Mouse (Mus musculus): ENCODE results near the gene Cdh20. TPM values are rescaled to one million over a fixed set of nuclear protein-coding genes. Genes with fewer than 3 reads are reported as not detected.

Gene Cdh20
- polyA plus RNA-seq, 1 experiment from 2014 or later = 0.65 TPM

DNA sequence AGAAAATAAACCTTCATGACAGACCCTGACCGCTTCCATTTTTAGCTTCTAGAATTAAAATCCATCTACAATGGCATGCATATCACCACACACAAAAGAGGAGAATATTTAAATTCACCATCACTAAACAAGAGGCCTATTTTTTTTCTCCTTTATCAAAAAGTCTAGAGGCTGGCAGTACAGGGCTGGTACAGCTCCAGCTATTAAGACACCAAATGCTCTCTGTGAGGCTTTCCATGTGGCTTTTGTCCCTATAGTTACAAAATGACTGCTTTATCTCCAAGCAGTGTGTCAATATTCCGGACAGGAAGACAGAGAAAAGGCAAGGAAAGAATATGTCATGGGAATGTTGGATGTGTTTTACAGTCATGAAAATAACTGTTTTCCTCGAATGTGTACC lies 27.8 kb downstream of the Cdh20 start:
- Histone ChIP-seq H3K4me2 (ENCODE audit: low read depth) (no peak overlapping the region), H3K27me3 (ENCODE audit: control insufficient read depth, insufficient read depth, low read length) (no peaks in the 10 kb centered on the region), H3K9me3 (ENCODE audit: control insufficient read depth, low read length) (no peaks in the 10 kb centered on the region), H3K9ac (ENCODE audit: low read length) (no peak overlapping the region), H3K4me3 (ENCODE audit: low read depth, low read length) (no peak overlapping the region), H3K4me1 (ENCODE audit: control insufficient read depth, insufficient read depth, low read length) (no peaks in the 10 kb centered on the region), H3K36me3 (ENCODE audit: control insufficient read depth, insufficient read depth, low read length) (no peaks in the 10 kb centered on the region), H3K27ac (ENCODE audit: low read depth, low read length) (no peak overlapping the region)
- DNase-seq (ENCODE audit: low spot score) (no peak), ATAC-seq (ENCODE audit: insufficient read depth, low FRiP score, low TSS enrichment) (no peak)
- 82% methylated on average over 3 of the region's 3 CpGs for WGBS

DNA sequence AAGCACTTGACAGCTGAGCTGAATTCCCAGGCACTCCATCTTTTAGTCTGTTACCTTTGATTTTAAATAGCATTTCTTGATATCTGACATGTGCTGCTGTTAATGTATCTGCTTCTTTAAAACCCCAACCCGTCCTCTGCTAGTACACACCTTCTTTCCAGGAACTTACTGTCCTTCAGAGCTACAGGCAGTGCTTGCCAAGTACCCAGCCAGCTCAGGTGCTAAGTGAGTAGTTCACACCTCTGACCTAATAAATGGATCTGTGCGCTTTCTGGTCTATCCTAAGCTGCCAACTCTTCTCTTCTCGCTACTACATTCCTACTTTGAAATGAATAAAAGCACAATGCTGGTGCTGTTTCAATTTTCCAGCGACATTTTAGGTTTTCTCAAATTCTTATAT lies 28.8 kb downstream of the Cdh20 start:
- DNase-seq (ENCODE audit: low spot score) (no peak), ATAC-seq (ENCODE audit: insufficient read depth, low FRiP score, low TSS enrichment) (no peak)
- H3K27me3 ChIP-seq (ENCODE audit: control insufficient read depth, insufficient read depth, low read length) = no peaks in the 10 kb centered on the region
- 69% methylated on average over 4 of the region's 4 CpGs for WGBS
- H3K36me3 ChIP-seq (ENCODE audit: control insufficient read depth, insufficient read depth, low read length) = no peaks in the 10 kb centered on the region
- H3K9me3 ChIP-seq (ENCODE audit: control insufficient read depth, low read length) = no peaks in the 10 kb centered on the region
- H3K4me3 ChIP-seq (ENCODE audit: low read depth, low read length) = no peak overlapping the region
- no peak overlapping the region for H3K4me2 ChIP-seq (ENCODE audit: low read depth)
- no peak overlapping the region for H3K27ac ChIP-seq (ENCODE audit: low read depth, low read length)
- H3K4me1 ChIP-seq (ENCODE audit: control insufficient read depth, insufficient read depth, low read length) = no peaks in the 10 kb centered on the region
- H3K9ac ChIP-seq (ENCODE audit: low read length) = no peak overlapping the region

DNA sequence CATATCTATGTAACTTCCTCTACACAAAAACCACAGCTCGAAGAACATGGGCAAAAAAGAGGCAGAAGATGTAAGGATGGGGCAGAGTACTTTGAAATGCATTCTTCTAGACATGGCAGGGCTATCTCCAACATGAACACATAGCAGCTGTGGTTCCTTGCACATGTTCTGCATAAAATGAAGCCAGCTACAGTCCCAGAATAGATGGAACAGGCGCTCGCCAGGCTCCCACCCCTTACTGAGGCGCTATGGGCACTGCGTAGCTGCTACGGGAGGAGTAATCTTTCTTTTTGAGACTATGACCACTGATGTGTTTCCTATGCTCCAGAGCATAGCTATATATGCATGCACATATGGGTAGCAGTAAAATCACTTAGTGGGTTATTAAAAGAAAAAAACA lies 36.4 kb downstream of the Cdh20 start:
- Histone ChIP-seq H3K4me1 (ENCODE audit: control insufficient read depth, insufficient read depth, low read length) (no peaks in the 10 kb centered on the region), H3K36me3 (ENCODE audit: control insufficient read depth, insufficient read depth, low read length) (no peaks in the 10 kb centered on the region), H3K27me3 (ENCODE audit: control insufficient read depth, insufficient read depth, low read length) (no peaks in the 10 kb centered on the region), H3K9ac (ENCODE audit: low read length) (no peak overlapping the region), H3K4me2 (ENCODE audit: low read depth) (no peak overlapping the region), H3K4me3 (ENCODE audit: low read depth, low read length) (no peak overlapping the region), H3K9me3 (ENCODE audit: control insufficient read depth, low read length) (no peaks in the 10 kb centered on the region), H3K27ac (ENCODE audit: low read depth, low read length) (no peak overlapping the region)
- no peak for ATAC-seq (ENCODE audit: insufficient read depth, low FRiP score, low TSS enrichment)
- WGBS = 95% methylated on average over 6 of the region's 6 CpGs
- DNase-seq (ENCODE audit: low spot score) = no peak

DNA sequence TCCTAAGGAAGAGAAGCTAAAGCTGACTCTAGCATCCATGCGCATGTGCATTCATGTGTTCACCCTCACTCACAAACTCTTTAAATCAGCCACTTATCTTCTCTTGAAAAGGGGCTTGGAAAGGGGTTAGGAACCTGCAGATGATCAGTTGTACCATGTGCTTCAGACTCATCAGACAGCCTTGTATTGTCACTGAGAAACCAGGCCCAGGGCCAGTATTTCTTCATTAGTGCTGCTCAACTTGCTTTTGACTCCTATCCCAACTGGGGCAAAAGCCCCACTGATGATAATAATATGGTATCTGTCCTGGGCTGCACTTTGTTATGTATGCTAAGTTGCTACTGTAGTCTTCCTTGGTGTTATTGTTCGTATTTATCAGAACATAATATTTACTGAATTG lies 38.9 kb downstream of the Cdh20 start:
- Histone ChIP-seq H3K9me3 (ENCODE audit: control insufficient read depth, low read length) (no peaks in the 10 kb centered on the region), H3K4me1 (ENCODE audit: control insufficient read depth, insufficient read depth, low read length) (no peaks in the 10 kb centered on the region), H3K4me3 (ENCODE audit: low read depth, low read length) (no peak overlapping the region), H3K4me2 (ENCODE audit: low read depth) (no peak overlapping the region), H3K27ac (ENCODE audit: low read depth, low read length) (no peak overlapping the region), H3K9ac (ENCODE audit: low read length) (no peak overlapping the region), H3K36me3 (ENCODE audit: control insufficient read depth, insufficient read depth, low read length) (no peaks in the 10 kb centered on the region), H3K27me3 (ENCODE audit: control insufficient read depth, insufficient read depth, low read length) (no peaks in the 10 kb centered on the region)
- DNase-seq (ENCODE audit: low spot score) (no peak), ATAC-seq (ENCODE audit: insufficient read depth, low FRiP score, low TSS enrichment) (no peak)
- WGBS = 91% methylated on average over 2 of the region's 2 CpGs

DNA sequence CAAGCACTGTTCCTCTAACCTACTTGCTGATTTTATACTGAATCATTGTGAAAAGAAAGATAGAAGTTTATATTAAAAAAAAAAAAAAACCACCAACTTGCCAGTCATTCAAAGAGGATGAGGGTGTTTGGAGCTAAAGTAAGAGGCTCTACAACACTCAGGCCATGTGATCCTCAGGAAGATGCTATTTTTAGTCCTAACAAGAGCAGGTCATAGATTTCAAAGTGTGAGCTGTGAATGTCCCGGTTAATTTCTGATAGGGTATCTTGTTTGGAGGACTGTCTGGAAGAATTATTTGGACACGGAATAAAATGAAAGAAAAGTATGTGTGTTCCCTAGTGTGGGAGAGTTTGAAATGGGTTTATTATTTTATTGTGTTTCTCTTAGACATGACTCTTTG lies 49.2 kb downstream of the Cdh20 start:
- WGBS = 90% methylated on average over 2 of the region's 2 CpGs
- Histone ChIP-seq H3K9me3 (ENCODE audit: control insufficient read depth, low read length) (no peaks in the 10 kb centered on the region), H3K9ac (ENCODE audit: low read length) (no peak overlapping the region), H3K4me1 (ENCODE audit: control insufficient read depth, insufficient read depth, low read length) (no peaks in the 10 kb centered on the region), H3K27ac (ENCODE audit: low read depth, low read length) (no peak overlapping the region), H3K4me2 (ENCODE audit: low read depth) (no peak overlapping the region), H3K27me3 (ENCODE audit: control insufficient read depth, insufficient read depth, low read length) (no peaks in the 10 kb centered on the region), H3K4me3 (ENCODE audit: low read depth, low read length) (no peak overlapping the region), H3K36me3 (ENCODE audit: control insufficient read depth, insufficient read depth, low read length) (no peaks in the 10 kb centered on the region)
- no peak for DNase-seq (ENCODE audit: low spot score)
- no peak for ATAC-seq (ENCODE audit: insufficient read depth, low FRiP score, low TSS enrichment)

DNA sequence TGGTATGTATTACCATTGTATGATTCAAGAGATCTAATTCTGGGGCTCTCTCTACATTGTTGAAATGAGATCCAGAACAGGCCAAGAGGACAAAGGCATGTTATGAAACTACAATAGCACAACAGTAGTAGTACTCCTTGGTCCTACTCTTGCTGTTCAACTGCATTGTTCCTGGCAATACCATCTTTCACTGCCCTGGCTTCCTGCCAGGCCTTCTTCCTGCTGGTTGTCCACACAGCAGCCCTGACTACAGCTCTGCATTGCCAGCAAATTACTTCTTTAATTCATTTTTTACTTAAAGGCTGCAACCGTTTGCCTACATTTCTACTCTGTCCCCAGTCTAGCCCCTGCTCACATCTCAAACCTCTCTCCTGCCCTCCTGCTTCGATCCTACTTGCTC lies 59.8 kb downstream of the Cdh20 start:
- no peaks in the 10 kb centered on the region for H3K36me3 ChIP-seq (ENCODE audit: control insufficient read depth, insufficient read depth, low read length)
- H3K9ac ChIP-seq (ENCODE audit: low read length) = no peak overlapping the region
- H3K4me1 ChIP-seq (ENCODE audit: control insufficient read depth, insufficient read depth, low read length) = no peaks in the 10 kb centered on the region
- H3K4me3 ChIP-seq (ENCODE audit: low read depth, low read length) = no peak overlapping the region
- H3K9me3 ChIP-seq (ENCODE audit: control insufficient read depth, low read length) = no peaks in the 10 kb centered on the region
- no peak overlapping the region for H3K4me2 ChIP-seq (ENCODE audit: low read depth)
- no peak overlapping the region for H3K27ac ChIP-seq (ENCODE audit: low read depth, low read length)
- no peak for ATAC-seq (ENCODE audit: insufficient read depth, low FRiP score, low TSS enrichment)
- DNase-seq (ENCODE audit: low spot score) = no peak
- WGBS = 89% methylated on average over 2 of the region's 2 CpGs
- no peaks in the 10 kb centered on the region for H3K27me3 ChIP-seq (ENCODE audit: control insufficient read depth, insufficient read depth, low read length)

DNA sequence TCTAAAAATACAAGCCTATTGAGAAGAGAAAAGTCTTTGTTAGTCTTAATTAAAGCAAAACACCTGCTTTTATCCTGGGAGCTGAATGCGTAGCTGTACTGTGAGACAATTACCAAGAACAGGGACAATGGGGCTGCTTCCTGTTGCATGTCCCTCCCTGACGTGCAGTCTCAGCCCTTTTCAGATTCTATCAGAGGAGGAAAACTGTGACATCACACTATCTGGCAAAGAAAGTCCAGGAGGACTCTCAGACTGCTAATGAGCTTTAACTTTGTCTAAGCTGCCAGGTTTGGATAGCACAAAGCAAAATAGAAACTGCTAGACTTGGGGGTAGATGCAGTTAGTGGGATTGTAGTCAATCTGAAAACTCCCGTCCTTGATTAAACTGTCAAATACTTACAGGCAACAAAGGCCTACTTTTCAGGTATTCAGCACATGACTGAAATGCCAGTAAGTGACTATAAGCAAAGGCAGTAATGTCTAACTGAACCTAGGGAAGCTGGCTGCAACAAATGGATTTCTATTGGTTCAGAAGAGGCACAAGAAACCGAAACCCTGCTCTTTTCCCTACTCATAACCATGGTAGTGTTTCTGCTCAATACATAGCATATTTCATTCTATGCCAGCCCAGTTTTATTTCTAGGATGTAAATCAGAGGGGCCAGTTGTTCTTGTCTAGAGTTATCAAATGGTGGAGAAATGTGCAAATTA lies 70.0 kb downstream of the Cdh20 start:
- no peaks in the 10 kb centered on the region for H3K9me3 ChIP-seq (ENCODE audit: control insufficient read depth, low read length)
- no peak overlapping the region for H3K4me2 ChIP-seq (ENCODE audit: low read depth)
- H3K4me1 ChIP-seq (ENCODE audit: control insufficient read depth, insufficient read depth, low read length) = no peaks in the 10 kb centered on the region
- no peaks in the 10 kb centered on the region for H3K27me3 ChIP-seq (ENCODE audit: control insufficient read depth, insufficient read depth, low read length)
- WGBS = 67% methylated on average over 4 of the region's 4 CpGs
- H3K4me3 ChIP-seq (ENCODE audit: low read depth, low read length) = no peak overlapping the region
- H3K9ac ChIP-seq (ENCODE audit: low read length) = no peak overlapping the region
- ATAC-seq (ENCODE audit: insufficient read depth, low FRiP score, low TSS enrichment) = no peak
- no peak overlapping the region for H3K27ac ChIP-seq (ENCODE audit: low read depth, low read length)
- H3K36me3 ChIP-seq (ENCODE audit: control insufficient read depth, insufficient read depth, low read length) = no peaks in the 10 kb centered on the region
- DNase-seq (ENCODE audit: low spot score) = no peak

DNA sequence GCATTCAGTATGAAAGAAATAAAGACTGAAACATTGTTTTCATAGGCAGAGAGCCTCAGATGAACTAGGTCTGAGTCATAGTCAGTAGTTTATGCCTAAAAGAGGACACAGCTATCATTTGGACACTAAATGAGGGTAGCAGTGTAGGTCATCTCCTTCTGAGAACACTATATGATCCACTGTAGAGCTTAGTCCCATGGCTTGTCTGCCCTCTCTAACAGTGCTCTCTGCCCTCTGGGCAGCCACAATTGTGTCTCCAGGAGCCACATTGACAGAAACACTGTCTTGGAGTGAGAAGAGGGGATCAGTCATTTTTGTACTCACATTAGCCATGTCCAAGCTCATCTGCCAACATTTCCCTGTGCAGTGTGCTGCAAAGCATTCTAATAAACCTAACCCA lies 70.7 kb downstream of the Cdh20 start:
- Histone ChIP-seq H3K4me1 (ENCODE audit: control insufficient read depth, insufficient read depth, low read length) (no peaks in the 10 kb centered on the region), H3K9ac (ENCODE audit: low read length) (no peak overlapping the region), H3K4me2 (ENCODE audit: low read depth) (no peak overlapping the region), H3K9me3 (ENCODE audit: control insufficient read depth, low read length) (no peaks in the 10 kb centered on the region), H3K27ac (ENCODE audit: low read depth, low read length) (no peak overlapping the region), H3K4me3 (ENCODE audit: low read depth, low read length) (no peak overlapping the region), H3K27me3 (ENCODE audit: control insufficient read depth, insufficient read depth, low read length) (no peaks in the 10 kb centered on the region), H3K36me3 (ENCODE audit: control insufficient read depth, insufficient read depth, low read length) (no peaks in the 10 kb centered on the region)
- ATAC-seq (ENCODE audit: insufficient read depth, low FRiP score, low TSS enrichment) = no peak
- DNase-seq (ENCODE audit: low spot score) = no peak

DNA sequence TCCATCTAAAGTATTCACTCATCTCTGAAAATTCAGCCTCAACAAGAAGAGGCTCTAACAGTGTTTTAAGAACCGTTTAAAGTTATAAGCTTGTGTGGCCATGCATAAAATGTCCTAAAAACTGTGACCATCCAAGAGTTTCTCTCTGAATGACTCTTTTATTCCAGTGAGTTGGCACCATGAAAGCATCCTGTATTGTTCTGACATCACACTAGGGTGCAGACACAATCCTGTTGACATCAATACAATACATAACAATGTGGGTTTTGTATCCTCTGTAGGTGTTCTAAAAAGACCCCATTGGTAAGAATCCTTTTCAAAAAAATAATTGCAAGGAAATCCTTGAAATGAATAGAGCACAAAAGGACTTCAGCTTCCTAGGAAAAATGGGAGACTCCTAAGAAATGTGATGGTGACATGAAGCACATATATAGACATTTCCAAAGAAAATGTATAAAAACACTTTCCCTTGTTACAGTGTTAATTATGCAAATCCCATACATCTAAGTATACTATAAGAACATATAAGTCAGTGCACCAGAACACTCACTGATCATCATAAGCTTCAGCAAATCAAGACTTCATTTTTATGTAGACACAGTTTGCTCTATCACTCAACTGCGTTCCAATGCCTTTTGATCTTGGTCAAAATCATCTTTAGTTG lies 80.1 kb downstream of the Cdh20 start:
- DNase-seq (ENCODE audit: low spot score) = no peak
- H3K4me3 ChIP-seq (ENCODE audit: low read depth, low read length) = no peak overlapping the region
- no peak overlapping the region for H3K4me2 ChIP-seq (ENCODE audit: low read depth)
- H3K27ac ChIP-seq (ENCODE audit: low read depth, low read length) = no peak overlapping the region
- H3K4me1 ChIP-seq (ENCODE audit: control insufficient read depth, insufficient read depth, low read length) = no peaks in the 10 kb centered on the region
- 51% methylated on average over 2 of the region's 2 CpGs for WGBS
- no peaks in the 10 kb centered on the region for H3K9me3 ChIP-seq (ENCODE audit: control insufficient read depth, low read length)
- no peak overlapping the region for H3K9ac ChIP-seq (ENCODE audit: low read length)
- H3K27me3 ChIP-seq (ENCODE audit: control insufficient read depth, insufficient read depth, low read length) = no peaks in the 10 kb centered on the region
- H3K36me3 ChIP-seq (ENCODE audit: control insufficient read depth, insufficient read depth, low read length) = no peaks in the 10 kb centered on the region
- ATAC-seq (ENCODE audit: insufficient read depth, low FRiP score, low TSS enrichment) = no peak; the same call in 1 of the 2 replicates

Measured in neural tube, embryonic 11.5 days (tissue).